Mouse (Mus musculus) C2C12 (cell line): ENCODE results near the gene Lonrf2. TPM values are rescaled to one million over a fixed set of nuclear protein-coding genes. Genes with fewer than 3 reads are reported as not detected.

Experiments used
- H3K27me3 ChIP-seq: one replicate; pipeline ENCODE4 v1.6.1; 2011; ENCODE audit not compliant: control insufficient read depth, insufficient read depth, insufficient read length
- H3K36me3 ChIP-seq: one replicate; pipeline ENCODE4 v1.6.1; 2011; ENCODE audit not compliant: control insufficient read depth, insufficient read depth
- H3K4me3 ChIP-seq: one replicate; pipeline ENCODE4 v1.5.1; 2011; ENCODE audit warnings: mild to moderate bottlenecking, control low read depth; ENCODE audit not compliant: poor library complexity, insufficient read depth, severe bottlenecking
- H3K79me2 ChIP-seq: one replicate; pipeline ENCODE4 v1.6.1; 2011; ENCODE audit not compliant: control insufficient read depth, insufficient read depth
- H3K79me3 ChIP-seq: one replicate; pipeline ENCODE4 v1.6.1; 2011; ENCODE audit warnings: low read depth, control low read depth
- H3ac ChIP-seq: one replicate; pipeline ENCODE3; 2011; ENCODE audit warnings: low read depth; ENCODE audit not compliant: control insufficient read depth, insufficient read length
- CEBPB ChIP-seq: IDR thresholded peaks from one replicate; pipeline ENCODE4 v1.6.1; 2011; ENCODE audit warnings: low read depth, mild to moderate bottlenecking, control low read depth, moderate library complexity
- CTCF ChIP-seq: IDR thresholded peaks from one replicate; pipeline ENCODE4 v1.5.1; 2011; ENCODE audit not compliant: control insufficient read depth, insufficient read depth, insufficient read length
- FOSL1 ChIP-seq: IDR thresholded peaks from one replicate; pipeline ENCODE4 v1.8.0; 2011; ENCODE audit warnings: mild to moderate bottlenecking, low read length; ENCODE audit not compliant: poor library complexity, insufficient read depth, severe bottlenecking
- MAX ChIP-seq: IDR thresholded peaks from one replicate; pipeline ENCODE4 v1.6.1; 2011; ENCODE audit warnings: mild to moderate bottlenecking, control low read depth
- MYOD1 ChIP-seq: IDR thresholded peaks from one replicate; pipeline ENCODE4 v1.6.1; 2011; ENCODE audit warnings: low read depth; ENCODE audit not compliant: control insufficient read depth, insufficient read length
- MYOG ChIP-seq: IDR thresholded peaks from one replicate; pipeline ENCODE4 v1.6.1; 2011; ENCODE audit not compliant: control insufficient read depth, insufficient read length; ENCODE audit errors: extremely low read depth
- USF1 ChIP-seq: IDR thresholded peaks from one replicate; pipeline ENCODE4 v1.6.1; 2011; ENCODE audit warnings: low read depth, mild to moderate bottlenecking, control low read depth, moderate library complexity
- polyA plus RNA-seq: library from polyadenylated mRNA; unstranded; fragments of >200 nt; fragmentation: generic; extraction: Trizol; gene quantifications from one replicate; pipeline ENCODE4 v1.2.1, GENCODE M21; 2012; ENCODE audit warnings: missing spikeins

The Lonrf2 gene
- polyA plus RNA-seq, 1 experiment, result not detected

DNA sequence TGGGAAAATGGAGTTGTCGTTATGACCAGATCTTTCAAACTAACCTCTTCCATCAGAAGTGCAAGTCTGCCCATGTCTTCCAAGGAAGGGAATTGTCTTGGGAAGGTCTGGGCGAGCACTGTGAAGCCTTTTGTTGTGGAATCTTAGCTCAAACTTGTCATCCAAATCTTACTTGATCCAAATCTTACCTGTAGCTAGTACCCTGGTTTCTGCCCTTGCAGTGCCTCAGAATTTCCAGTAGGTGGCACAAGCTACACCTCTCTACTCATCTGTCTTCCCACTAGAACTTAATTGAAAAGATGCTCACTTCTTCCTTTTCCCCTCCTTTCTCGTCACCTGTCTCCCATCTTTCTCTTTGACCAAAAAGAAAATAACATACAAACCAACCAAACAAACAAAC is 47.6 kb downstream of the Lonrf2 start:
- Histone ChIP-seq H3ac (no peak overlapping the region), H3K79me2 (no peaks in the 10 kb centered on the region), H3K79me3 (no peaks in the 10 kb centered on the region), H3K4me3 (no peak overlapping the region), H3K27me3 (no peaks in the 10 kb centered on the region), H3K36me3 (no peaks in the 10 kb centered on the region)
- TF ChIP-seq MYOG, result no peak
- TF ChIP-seq FOSL1, result no peak
- no peak for TF ChIP-seq USF1
- no peak for TF ChIP-seq CEBPB
- no peak for TF ChIP-seq MAX
- no peak for TF ChIP-seq MYOD1
- TF ChIP-seq CTCF, result no peak

- TF ChIP-seq MYOG, result no peak
- no peak for TF ChIP-seq FOSL1
- peak; percentile 43 for TF ChIP-seq CTCF
- no peak for TF ChIP-seq MAX
- TF ChIP-seq MYOD1, result no peak
- TF ChIP-seq CEBPB, result no peak
- no peaks in the 10 kb centered on the region for H3K79me3 ChIP-seq
- no peak overlapping the region for H3ac ChIP-seq
- H3K79me2 ChIP-seq, result no peaks in the 10 kb centered on the region
- no peaks in the 10 kb centered on the region for H3K27me3 ChIP-seq
- H3K4me3 ChIP-seq, result no peak overlapping the region
- H3K36me3 ChIP-seq, result no peaks in the 10 kb centered on the region
Observed at GRCm38 (mm10) chr1:38787443-38787842, 49.1 kb downstream of the Lonrf2 start.

GRCm38 (mm10) chr1:38786358-38786757 is 50.2 kb downstream of the Lonrf2 start:
- Histone ChIP-seq H3K36me3 (no peaks in the 10 kb centered on the region), H3K79me3 (no peaks in the 10 kb centered on the region), H3K79me2 (no peaks in the 10 kb centered on the region), H3ac (no peak overlapping the region), H3K4me3 (no peak overlapping the region), H3K27me3 (no peaks in the 10 kb centered on the region)
- TF ChIP-seq MAX (no peak), FOSL1 (no peak), CEBPB (no peak), MYOG (no peak), USF1 (no peak)

DNA sequence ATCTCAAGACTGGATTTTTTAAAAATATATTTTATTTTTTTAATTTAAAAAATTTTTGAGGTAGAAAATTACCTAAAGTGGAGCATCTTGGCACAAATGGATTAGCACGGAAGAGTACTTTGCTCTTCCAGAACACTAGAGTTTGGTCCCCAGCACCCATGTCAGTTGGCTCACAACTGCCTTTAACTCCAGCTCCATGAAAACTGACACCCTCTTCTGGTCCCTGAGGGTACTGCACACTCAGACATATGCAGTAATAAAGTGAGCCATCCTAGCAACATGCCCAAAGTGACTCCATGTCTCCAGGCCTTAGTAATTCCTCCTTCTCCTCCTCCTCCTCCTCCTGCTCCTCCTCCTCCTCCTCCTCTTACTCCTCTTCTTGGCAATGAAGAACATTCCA is 58.2 kb downstream of the Lonrf2 start:
- no peak overlapping the region for H3ac ChIP-seq
- H3K79me3 ChIP-seq, result no peaks in the 10 kb centered on the region
- H3K27me3 ChIP-seq, result no peaks in the 10 kb centered on the region
- no peaks in the 10 kb centered on the region for H3K36me3 ChIP-seq
- no peak overlapping the region for H3K4me3 ChIP-seq
- no peaks in the 10 kb centered on the region for H3K79me2 ChIP-seq
- TF ChIP-seq USF1, result no peak

- Histone ChIP-seq H3ac (no peak overlapping the region), H3K36me3 (no peaks in the 10 kb centered on the region), H3K79me3 (no peaks in the 10 kb centered on the region), H3K4me3 (no peak overlapping the region), H3K79me2 (no peaks in the 10 kb centered on the region), H3K27me3 (no peaks in the 10 kb centered on the region)
- no peak for TF ChIP-seq CEBPB
- no peak for TF ChIP-seq FOSL1
- TF ChIP-seq MYOG, result no peak
- no peak for TF ChIP-seq MYOD1
- TF ChIP-seq MAX, result no peak
- no peak for TF ChIP-seq USF1
- no peak for TF ChIP-seq CTCF
Observed at GRCm38 (mm10) chr1:38777500-38777899, 59.0 kb downstream of the Lonrf2 start.

GRCm38 (mm10) chr1:38775713-38776112 is 60.8 kb downstream of the Lonrf2 start:
- Histone ChIP-seq H3K36me3 (no peaks in the 10 kb centered on the region), H3K79me2 (no peaks in the 10 kb centered on the region), H3ac (no peak overlapping the region), H3K79me3 (no peaks in the 10 kb centered on the region), H3K4me3 (no peak overlapping the region), H3K27me3 (no peaks in the 10 kb centered on the region)
- TF ChIP-seq CEBPB (no peak), MYOD1 (no peak), MAX (no peak), USF1 (no peak), CTCF (no peak), MYOG (no peak), FOSL1 (no peak)
